Mouse (Mus musculus): ENCODE data around the gene Ssc4d.

The Ssc4d gene

GRCm38 (mm10) chr5:135940587-135940986 is 33.7 kb downstream of the Ssc4d start:
- DNase-seq (ENCODE audit: low spot score in 2 of 2), result no peak

GRCm38 (mm10) chr5:135935641-135936190 is 38.6 kb downstream of the Ssc4d start:
- DNase-seq (ENCODE audit: low spot score in 2 of 2), result no peak

- DNase-seq (ENCODE audit: low spot score in 2 of 2), result no peak
Measured at GRCm38 (mm10) chr5:135935176-135935523, 39.2 kb downstream of the Ssc4d start.

DNA sequence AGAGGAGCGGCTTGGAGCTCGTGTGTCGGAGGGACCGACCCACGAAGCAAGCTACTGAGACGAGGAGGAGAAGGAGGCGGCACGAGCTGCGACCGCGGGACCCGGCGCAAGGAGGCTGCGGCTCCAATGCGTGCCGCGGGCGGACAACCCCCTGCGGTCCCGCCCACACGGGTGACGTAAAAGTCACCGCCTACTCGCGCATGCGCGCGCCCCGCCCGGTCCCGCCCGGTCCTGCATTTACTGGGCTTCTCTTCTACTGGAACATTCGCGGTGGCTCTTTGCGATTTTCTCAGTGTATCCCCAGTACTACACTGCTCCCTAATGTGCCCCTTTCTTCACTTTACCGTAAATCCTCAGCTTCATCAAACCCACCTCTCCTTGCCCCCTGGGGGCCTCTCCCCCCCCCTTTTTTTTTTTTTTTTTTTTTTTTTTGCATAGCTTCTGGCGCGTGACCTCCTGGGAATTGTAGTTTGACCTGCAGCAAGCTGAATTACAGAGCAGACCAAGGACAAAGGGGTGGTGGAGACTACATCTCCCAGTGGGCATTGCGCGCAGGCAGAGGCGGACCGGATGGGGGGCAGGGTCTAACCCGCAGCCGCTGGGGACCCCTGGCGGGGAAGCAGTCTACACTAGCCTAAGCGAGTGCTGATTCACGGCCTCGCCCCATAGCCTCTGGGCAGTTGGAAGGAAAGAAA is 39.7 kb downstream of the Ssc4d start, which contains the start of gene Ywhag:
Gene Ywhag (minus strand): TSS at position 136 of the 695 bp plus-strand sequence.
- peak; percentile 94 to 96 for DNase-seq (ENCODE audit: low spot score in 2 of 2)

GRCm38 (mm10) chr5:135933900-135934441 is 40.4 kb downstream of the Ssc4d start:
- peak in 1 of 2 experiments; percentile 65 for DNase-seq (ENCODE audit: low spot score in 2 of 2)

DNA sequence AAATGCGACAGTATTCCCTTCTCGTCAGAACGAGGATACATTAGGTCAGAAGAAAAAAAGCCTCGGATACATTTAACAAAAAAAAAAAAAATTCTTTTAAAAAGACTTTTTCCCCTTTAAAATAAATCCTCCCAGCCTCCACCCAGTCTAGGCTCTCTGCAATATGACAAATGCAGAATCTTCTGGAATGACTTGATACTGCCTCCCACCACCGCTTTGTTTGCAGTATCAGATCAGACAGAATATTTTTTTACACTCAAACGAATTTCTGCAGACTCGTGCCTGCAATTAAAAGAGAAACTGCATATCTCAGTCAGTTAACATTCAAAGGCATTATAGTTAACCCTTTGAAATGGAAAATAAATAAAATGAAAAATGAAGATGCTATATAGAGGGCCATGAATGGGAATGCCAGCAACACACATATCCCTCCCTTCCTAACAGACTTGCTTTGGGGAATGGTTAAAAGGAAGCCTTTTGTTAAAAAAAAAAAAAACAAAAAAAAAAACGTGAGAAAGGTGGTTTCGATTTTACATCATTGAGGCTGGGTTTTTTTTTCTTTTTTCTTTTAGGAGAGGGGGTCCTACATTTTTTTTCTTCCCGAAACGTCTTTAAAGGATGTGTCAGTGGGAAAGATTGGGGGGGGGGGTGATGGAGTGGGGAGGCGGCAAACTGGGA is 41.0 kb downstream of the Ssc4d start:
- no peak for DNase-seq (ENCODE audit: low spot score in 2 of 2)

DNA sequence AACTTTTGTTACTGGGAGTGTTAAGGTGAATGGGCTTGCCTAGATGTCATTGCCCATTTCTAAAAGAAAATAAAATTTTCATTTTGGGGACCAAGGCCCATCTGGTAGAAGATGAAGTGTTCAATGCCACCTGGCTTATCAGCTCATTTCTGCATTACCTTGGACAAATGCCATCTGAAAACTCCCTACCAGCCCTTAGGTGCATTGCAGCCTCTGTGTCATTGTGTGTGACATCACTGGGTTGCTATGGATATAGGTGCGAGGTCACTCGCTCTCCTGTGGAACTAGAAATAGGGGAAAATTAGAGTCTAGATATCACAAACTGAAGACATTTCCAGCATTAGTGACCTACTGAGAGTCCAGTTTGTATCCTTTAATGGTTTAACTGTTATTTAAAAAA is 42.0 kb downstream of the Ssc4d start:
- no peak for DNase-seq (ENCODE audit: low spot score in 2 of 2)

GRCm38 (mm10) chr5:135931526-135931925 is 42.8 kb downstream of the Ssc4d start:
- no peak for DNase-seq (ENCODE audit: low spot score in 2 of 2)

DNA sequence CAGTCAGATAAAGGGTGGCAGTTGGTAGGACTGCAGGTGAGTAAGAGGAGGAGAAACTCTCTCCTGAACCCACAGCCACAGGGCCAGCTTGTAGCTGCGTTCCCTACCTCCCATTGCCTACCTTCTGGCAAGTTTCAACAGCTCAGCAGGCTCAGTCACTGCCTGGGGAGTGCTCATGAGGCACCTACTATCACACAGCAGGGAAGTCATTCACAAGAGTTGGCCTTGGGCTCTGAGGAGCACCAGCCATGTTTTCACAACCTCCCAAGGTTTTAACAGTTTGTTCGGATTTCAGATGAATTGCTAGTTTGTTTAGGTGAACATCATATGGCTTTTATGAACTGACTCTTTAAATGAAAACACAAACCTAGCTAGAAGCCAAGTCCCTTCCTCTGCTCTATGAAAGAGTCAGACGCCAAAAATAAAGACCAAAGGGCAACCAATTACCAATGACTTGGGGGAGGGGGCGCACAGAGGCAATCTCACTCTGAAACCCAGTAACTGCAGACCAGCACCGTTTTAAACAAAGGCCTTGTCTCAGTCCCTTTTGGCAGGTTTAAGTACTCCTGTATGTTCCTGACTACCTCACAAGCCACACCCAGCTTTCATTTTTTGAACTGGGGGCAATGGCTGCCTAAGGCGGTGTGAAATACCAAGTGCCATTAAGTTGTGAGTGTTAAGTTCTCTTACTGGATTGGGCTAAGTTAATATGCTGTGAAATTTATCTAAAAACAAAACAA is 44.5 kb downstream of the Ssc4d start:
- no peak for DNase-seq (ENCODE audit: low spot score in 2 of 2)

GRCm38 (mm10) chr5:135923901-135924300 is 50.4 kb downstream of the Ssc4d start:
- no peak for DNase-seq (ENCODE audit: low spot score in 2 of 2)

GRCm38 (mm10) chr5:135919902-135920301 is 54.4 kb downstream of the Ssc4d start:
- DNase-seq (ENCODE audit: low spot score in 2 of 2), result no peak

- no peak for DNase-seq (ENCODE audit: low spot score in 2 of 2)
Measured at GRCm38 (mm10) chr5:135918593-135918992, 55.7 kb downstream of the Ssc4d start.

DNA sequence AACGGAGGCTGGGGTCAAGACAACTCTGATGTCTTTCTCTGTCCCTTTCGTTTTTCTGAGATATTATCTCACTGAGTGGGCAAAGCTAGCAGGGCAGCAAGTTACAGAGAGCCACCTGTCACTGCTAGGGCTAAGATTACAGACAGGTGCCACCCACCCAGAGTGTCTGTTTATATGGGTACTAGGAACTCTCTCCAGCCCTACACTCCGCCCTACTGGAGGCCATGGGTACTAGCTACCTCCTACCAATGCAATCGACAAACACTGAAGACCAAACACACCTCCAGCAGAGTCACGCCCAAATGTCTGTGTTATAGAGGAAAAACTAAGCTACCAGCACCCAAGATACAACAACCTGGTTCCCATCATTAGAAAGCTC is 56.3 kb downstream of the Ssc4d start:
- DNase-seq (ENCODE audit: low spot score in 2 of 2), result no peak

DNA sequence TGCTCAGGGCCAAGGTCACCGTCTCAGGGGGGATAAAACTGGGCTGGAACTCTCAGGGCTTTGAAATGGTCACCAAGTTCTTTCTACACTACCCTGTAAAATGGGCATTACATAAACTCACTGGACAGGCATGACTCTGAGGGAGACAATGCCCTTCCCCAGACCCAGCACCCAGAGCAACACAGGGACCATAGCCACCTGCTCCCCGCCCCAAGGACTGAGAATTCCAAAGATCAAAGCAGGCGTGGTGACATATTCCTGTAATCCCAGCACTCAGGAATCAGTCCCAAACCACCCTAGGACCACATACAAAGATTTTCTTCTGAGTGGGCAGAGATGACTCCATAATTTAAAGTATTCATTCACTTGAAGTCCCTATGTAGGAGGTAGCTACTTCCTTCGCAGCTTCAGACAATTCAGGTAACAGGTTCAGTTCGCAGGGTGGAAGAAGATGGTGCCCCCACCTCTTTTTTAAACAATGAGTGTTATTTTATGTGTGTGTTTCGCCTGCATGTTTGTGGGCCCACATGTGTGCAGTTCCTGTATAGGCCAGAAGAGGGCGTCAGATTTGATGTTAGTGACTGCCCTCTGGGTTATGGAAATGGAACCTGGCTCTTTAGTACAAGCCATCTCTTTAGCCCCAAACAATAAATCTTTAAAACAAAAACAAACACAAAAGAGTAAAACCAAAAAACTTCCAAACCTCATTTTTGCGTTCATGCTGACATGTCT is 56.8 kb downstream of the Ssc4d start:
- no peak for DNase-seq (ENCODE audit: low spot score in 2 of 2)

DNA sequence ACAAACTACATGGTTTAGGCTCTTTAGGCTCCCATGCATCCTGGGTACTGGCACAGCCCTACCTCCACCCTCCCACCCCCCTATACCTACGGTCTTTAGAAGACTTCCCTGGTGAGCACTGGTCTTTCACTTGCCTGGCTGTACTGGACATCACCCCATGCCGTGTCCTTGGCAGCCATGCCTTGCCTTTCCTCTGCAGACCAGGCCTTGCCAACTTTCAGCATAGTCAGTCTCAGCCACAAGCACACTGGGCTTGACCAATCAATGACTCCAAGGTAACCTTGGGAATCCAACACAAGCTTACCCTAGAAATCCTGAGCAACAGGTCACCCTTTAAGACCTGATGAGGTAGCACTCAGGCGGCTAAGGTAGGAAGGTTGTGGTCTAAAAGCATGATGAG is 57.7 kb downstream of the Ssc4d start:
- DNase-seq (ENCODE audit: low spot score in 2 of 2), result no peak

DNA sequence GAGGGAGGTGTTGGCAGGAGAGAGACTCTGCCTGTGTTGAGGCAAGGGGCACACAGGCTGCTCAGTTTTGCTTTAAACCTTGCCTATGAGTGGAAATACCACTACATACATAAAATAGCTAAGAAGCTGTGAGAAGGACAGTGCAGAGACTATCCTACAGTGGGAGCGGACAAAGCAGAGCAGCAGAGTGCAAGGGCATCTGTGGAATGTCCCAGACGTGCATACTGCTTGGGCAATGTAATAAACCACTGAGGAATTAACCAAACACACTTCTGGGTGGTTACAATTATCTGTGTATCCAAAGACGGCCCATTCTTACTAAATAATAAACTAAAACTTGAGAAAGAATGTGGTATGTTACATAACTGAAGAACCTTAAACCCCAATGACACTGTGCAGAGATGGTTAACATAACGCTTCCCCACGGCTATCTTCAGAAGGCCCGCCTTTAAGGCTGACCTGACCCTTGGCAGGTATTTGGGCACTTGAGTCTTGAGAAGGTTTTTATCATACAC is 58.2 kb downstream of the Ssc4d start:
- DNase-seq (ENCODE audit: low spot score in 2 of 2), result no peak

DNA sequence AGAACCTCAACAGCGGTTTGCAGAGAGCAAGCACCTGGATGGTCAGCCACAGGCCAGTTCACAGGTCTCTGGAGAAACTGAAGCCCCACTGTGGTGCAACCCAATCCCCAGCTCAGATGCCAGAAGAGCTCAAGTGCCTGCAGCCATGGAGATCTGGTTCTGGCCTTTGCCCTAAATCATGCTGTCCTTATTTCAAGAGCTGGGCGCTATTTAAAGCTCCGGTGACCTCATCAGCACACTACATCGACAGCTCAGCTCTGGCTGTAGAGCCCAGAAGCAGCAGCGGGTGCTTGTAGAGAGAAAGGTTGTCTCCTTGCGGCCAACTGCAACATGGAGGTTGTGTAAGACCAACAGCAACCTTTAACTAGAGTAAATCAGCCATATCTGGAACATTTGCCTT is 60.2 kb downstream of the Ssc4d start:
- no peak for DNase-seq (ENCODE audit: low spot score in 2 of 2)

- no peak for DNase-seq (ENCODE audit: low spot score in 2 of 2)
Measured at GRCm38 (mm10) chr5:135913201-135913600, 61.1 kb downstream of the Ssc4d start.

DNA sequence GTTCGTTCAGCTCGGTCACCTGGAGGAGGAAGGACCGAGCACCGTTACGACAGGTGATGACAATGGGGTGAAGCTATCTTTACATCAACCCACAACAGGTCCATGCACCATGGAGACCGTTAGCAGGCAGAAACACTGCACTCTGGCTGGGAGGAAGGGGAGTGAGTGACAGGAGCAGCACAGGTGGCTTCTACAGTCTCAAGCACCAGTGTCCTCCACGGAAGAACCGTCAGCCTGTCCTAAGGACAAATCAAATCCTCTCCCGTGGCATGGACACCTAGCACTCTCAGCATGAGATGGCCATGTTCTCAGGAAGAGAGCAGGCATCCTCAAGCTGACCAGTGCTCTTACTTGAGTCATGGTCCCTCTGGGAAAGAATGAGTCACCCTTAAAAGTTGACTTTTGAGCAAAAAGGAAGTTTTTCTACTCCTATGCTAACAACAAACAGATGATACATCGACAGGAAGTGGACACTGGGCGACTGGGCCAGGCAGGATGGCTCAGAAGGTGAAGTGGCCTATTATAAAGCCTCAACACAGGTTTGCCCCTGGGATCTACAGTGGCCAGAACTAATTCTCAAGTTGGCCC is 62.6 kb downstream of the Ssc4d start:
- DNase-seq (ENCODE audit: low spot score in 2 of 2), result no peak

DNA sequence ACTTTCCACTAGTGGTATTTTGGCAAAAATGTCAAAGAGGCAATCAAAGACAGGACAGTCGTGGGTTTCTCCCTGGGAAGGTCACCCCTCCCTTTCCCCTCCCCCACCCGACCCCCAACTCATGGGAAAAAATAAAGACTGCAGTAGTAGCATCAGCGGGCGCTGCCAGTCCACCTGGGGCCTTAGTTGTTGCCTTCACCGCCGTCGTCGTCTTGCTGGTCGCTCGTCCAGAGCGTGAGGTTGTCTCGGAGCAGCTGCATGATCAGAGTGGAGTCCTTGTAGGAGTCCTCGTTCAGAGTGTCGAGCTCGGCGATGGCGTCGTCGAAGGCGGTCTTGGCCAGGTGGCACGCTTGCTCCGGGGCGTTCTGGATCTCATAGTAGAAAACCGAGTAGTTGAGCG is 63.5 kb downstream of the Ssc4d start:
- DNase-seq (ENCODE audit: low spot score in 2 of 2), result no peak
